Mouse (Mus musculus) liver, embryonic 15.5 days (tissue): ENCODE measurements around the gene Sema3g. TPM values are rescaled to one million over a fixed set of nuclear protein-coding genes. Genes with fewer than 3 reads are reported as not detected.

ENCODE experiments used
- ATAC-seq: fragments of 200-750 bp; cut with Nextera tagmentation; 2 replicates; pipeline ENCODE4 v1.8.0; 2017; ENCODE audit warnings: moderate number of reproducible peaks, mild to moderate bottlenecking, moderate library complexity; ENCODE audit not compliant: insufficient read depth
- H3K27ac ChIP-seq: fragments of 300-500 bp; sonication (generic); replicated peaks from 2 replicates; pipeline ENCODE4 v1.5.1; 2015; ENCODE audit warnings: mild to moderate bottlenecking, inconsistent platforms
- H3K27me3 ChIP-seq: fragments of 300-500 bp; sonication (generic); 2 replicates; pipeline ENCODE4 v1.6.1; 2015; ENCODE audit warnings: mild to moderate bottlenecking, inconsistent platforms
- H3K36me3 ChIP-seq: fragments of 300-500 bp; sonication (generic); replicated peaks from 2 replicates; pipeline ENCODE4 v1.6.1; 2015; ENCODE audit warnings: moderate library complexity, mild to moderate bottlenecking, inconsistent platforms
- H3K4me1 ChIP-seq: fragments of 300-500 bp; sonication (generic); replicated peaks from 2 replicates; pipeline ENCODE4 v1.6.1; 2015; ENCODE audit warnings: inconsistent platforms
- H3K4me2 ChIP-seq: fragments of 300-500 bp; sonication (generic); 2 replicates; pipeline ENCODE4 v1.6.1; 2015; ENCODE audit warnings: moderate library complexity, mild to moderate bottlenecking, inconsistent platforms
- H3K4me3 ChIP-seq: fragments of 300-500 bp; sonication (generic); replicated peaks from 2 replicates; pipeline ENCODE4 v1.5.1; 2015; ENCODE audit warnings: mild to moderate bottlenecking, inconsistent platforms
- H3K9ac ChIP-seq: fragments of 300-500 bp; sonication (generic); 2 replicates; pipeline ENCODE4 v1.6.1; 2015; ENCODE audit warnings: moderate library complexity, mild to moderate bottlenecking, inconsistent platforms
- H3K9me3 ChIP-seq: fragments of 300-500 bp; sonication (generic); replicated peaks from 2 replicates; pipeline ENCODE4 v1.6.1; 2016; ENCODE audit warnings: inconsistent platforms
- WGBS: fragments of 180-500 bp; shearing (Covaris S2); methylation state at CpG from one replicate; pipeline ENCODE4 v1.1.7; 2015; ENCODE audit warnings: mixed read lengths; ENCODE audit not compliant: insufficient replicate concordance; 5-methylcytosine and 5-hydroxymethylcytosine counted together
- polyA plus RNA-seq: library from polyadenylated mRNA; unstranded; fragments of >200 nt; fragmentation: Nextera tagmentation; extraction: Ambion mirVana; gene quantifications from 2 replicates; pipeline ENCODE4 v1.2.1, GENCODE M21; 2015

Gene Sema3g
- polyA plus RNA-seq, 1 experiment from 2014 or later: 0.03 TPM

DNA sequence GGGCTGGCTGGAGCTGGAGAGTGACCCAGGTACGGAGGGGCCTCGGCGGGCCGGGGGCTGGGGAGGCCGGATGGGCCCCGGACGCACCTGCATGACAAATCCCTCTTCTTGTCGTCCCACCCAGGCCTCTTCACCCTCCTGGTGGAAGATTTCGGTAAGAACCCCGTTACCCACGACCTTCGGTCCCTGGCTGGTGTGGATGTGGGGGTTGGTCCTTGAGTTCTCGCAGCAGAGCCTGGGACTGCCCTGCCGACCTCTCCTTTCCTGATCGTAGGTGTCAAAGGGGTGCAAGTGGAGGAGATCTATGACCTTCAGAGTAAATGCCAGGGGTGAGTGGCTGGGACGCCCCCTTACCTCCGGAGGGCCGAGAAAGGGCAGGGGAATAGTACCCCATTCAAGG is 34.0 kb downstream of the Sema3g start:
- peaks cover 40% of the 10 kb centered on the region for H3K36me3 ChIP-seq
- peak overlapping the region; percentile 96 for H3K9ac ChIP-seq
- H3K9me3 ChIP-seq: no peaks in the 10 kb centered on the region
- peak overlapping the region; percentile 79 for H3K27ac ChIP-seq
- H3K4me2 ChIP-seq: peak overlapping the region; percentile 82
- peak; percentile 10 for ATAC-seq
- H3K27me3 ChIP-seq: no peaks in the 10 kb centered on the region
- under 1% methylated on average over 18 of the region's 18 CpGs for WGBS
- peaks cover 23% of the 10 kb centered on the region for H3K4me1 ChIP-seq
- H3K4me3 ChIP-seq: peak overlapping the region; percentile 98

DNA sequence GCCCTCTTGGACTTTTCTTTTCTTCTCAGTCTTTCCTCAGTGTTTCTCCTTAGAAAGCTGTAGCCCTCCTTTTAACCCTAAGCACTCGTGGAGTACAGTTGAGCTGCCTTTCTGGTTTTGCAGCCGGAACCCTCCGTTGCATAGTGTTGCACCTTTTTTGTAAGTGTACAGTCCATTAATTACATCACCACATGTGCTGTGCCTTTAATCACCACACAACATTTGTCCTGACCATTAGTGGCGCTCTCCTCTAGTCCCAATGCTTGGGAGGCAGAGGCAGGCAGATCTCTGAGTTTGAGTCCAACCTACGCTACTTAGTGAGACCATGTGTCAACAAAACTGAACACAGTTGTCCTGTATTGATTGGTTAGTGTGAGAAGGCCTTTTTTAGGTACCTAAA is 34.4 kb downstream of the Sema3g start:
- Histone ChIP-seq H3K27me3 (no peaks in the 10 kb centered on the region), H3K27ac (peak overlapping the region; percentile 79), H3K4me3 (peak overlapping the region; percentile 98), H3K9me3 (no peaks in the 10 kb centered on the region), H3K9ac (peak overlapping the region; percentile 96), H3K36me3 (peaks cover 45% of the 10 kb centered on the region), H3K4me2 (peak overlapping the region; percentile 82), H3K4me1 (peaks cover 23% of the 10 kb centered on the region)
- 81% methylated on average over 5 of the region's 5 CpGs for WGBS
- no peak for ATAC-seq

DNA sequence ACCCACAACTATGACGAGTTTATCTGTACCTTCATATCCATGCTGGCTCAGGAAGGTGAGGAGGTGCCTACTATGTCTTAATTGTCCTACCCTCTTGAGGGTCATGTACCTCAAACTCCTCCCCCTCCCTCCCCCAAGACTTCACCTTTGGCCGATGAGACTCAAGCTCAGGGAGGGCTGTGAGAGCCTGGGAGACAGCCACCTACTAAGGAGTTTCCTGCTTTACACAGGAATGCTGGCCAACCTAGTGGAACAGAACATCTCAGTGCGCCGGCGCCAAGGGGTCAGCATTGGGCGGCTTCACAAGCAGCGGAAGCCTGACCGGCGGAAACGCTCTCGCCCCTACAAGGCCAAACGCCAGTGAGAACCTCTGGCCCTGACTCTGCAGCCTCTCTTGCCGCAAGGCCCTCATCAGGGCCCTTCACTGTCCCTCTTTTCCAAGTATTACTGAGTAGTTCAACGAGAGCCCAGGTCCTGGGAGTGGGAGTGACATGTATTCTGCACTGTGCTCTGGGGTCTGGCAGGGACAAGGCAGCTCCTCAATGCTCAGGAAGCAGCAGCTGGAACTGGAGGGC is 40.9 kb downstream of the Sema3g start:
- WGBS: 89% methylated on average over 14 of the region's 14 CpGs
- H3K27me3 ChIP-seq: no peaks in the 10 kb centered on the region
- peaks cover 83% of the 10 kb centered on the region for H3K36me3 ChIP-seq
- no peak overlapping the region for H3K4me3 ChIP-seq
- H3K9me3 ChIP-seq: no peaks in the 10 kb centered on the region
- no peak overlapping the region for H3K4me2 ChIP-seq
- H3K27ac ChIP-seq: peak overlapping the region; percentile 96
- peaks cover 40% of the 10 kb centered on the region for H3K4me1 ChIP-seq
- no peak overlapping the region for H3K9ac ChIP-seq
- ATAC-seq: no peak

- ATAC-seq: peak; percentile 96
- no peaks in the 10 kb centered on the region for H3K27me3 ChIP-seq
- no peaks in the 10 kb centered on the region for H3K9me3 ChIP-seq
- peak overlapping the region; percentile 96 for H3K27ac ChIP-seq
- H3K4me2 ChIP-seq: peak overlapping the region; percentile 63
- peaks cover 65% of the 10 kb centered on the region for H3K36me3 ChIP-seq
- peak overlapping the region; percentile 28; the same call in 1 of the 2 replicates for H3K9ac ChIP-seq
- H3K4me3 ChIP-seq: peak overlapping the region; percentile 15; the same call in 1 of the 2 replicates
- 14% methylated on average over 4 of the region's 4 CpGs for WGBS
- H3K4me1 ChIP-seq: peaks cover 40% of the 10 kb centered on the region
Measured at GRCm38 (mm10) chr14:31260374-31260773, 42.7 kb downstream of the Sema3g start.

GRCm38 (mm10) chr14:31260932-31261331 is 43.3 kb downstream of the Sema3g start:
- ATAC-seq: peak; percentile 74
- Histone ChIP-seq H3K4me2 (peak overlapping the region; percentile 63), H3K27me3 (no peaks in the 10 kb centered on the region), H3K9ac (peak overlapping the region; percentile 28; the same call in 1 of the 2 replicates), H3K4me3 (peak overlapping the region; percentile 15; the same call in 1 of the 2 replicates), H3K4me1 (peaks cover 40% of the 10 kb centered on the region), H3K27ac (peak overlapping the region; percentile 96), H3K9me3 (no peaks in the 10 kb centered on the region), H3K36me3 (peaks cover 59% of the 10 kb centered on the region)
- WGBS: 56% methylated on average over 9 of the region's 9 CpGs

DNA sequence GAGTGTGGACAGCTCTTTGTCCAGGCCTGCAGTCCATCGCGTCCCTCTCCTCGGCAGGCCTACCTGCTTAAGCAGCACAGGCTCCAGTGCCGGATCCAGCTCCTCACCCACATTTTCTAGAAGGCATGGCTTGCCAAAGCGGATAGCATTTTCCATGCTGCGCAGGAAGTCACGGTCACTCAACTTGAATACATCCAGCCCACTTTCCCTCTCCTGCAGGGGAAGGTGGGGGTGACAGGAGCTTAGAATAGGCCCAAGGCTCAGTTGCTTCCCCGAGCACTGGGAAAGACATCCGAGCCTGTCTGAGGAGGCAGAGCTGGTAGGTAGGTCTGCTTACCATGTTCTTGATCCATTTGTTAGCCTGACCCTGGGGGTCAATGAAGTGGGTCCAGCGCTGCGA is 50.0 kb downstream of the Sema3g start:
- Histone ChIP-seq H3K4me2 (no peak overlapping the region), H3K9me3 (no peaks in the 10 kb centered on the region), H3K4me3 (no peak overlapping the region), H3K27me3 (peaks cover 22% of the 10 kb centered on the region), H3K4me1 (peaks cover 10% of the 10 kb centered on the region), H3K27ac (no peak overlapping the region), H3K9ac (no peak overlapping the region), H3K36me3 (no peaks in the 10 kb centered on the region)
- 76% methylated on average over 11 of the region's 11 CpGs for WGBS
- no peak for ATAC-seq

DNA sequence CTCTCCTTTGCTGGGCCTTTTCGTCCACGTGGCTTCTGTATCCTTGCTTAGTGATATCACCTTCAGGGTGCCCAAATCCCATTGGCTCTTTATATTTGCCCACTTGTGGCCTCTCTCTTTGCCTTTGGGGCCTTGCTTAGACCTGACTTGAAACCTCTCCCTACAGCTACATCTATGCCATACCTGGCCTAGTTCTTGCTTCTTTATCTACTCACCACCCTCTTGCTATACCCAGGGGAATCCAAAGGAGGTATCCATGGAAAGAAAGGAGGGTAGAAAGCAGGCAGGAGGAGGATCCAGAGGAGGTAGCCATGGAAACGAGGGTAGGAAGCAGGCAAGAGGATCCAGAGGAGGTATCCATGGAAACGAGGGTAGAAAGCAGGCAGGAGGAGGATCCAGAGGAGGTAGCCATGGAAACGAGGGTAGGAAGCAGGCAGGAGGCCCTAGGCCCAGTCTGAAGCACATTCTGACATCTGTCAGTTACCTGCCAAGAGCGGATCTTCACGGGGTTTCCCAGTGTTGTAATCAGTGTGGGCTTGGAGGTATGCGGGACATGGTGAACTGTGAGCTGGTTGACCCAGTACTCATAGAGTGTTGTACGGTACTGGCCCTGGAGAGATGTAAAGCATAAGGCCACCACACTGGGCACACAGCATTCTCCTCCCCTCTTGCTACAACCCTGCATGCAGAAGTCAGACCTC is 50.8 kb downstream of the Sema3g start:
- no peaks in the 10 kb centered on the region for H3K36me3 ChIP-seq
- peaks cover 22% of the 10 kb centered on the region for H3K27me3 ChIP-seq
- H3K9me3 ChIP-seq: no peaks in the 10 kb centered on the region
- no peak overlapping the region for H3K4me2 ChIP-seq
- WGBS: 68% methylated on average over 9 of the region's 9 CpGs
- H3K9ac ChIP-seq: no peak overlapping the region
- H3K4me1 ChIP-seq: peaks cover 10% of the 10 kb centered on the region
- H3K27ac ChIP-seq: no peak overlapping the region
- ATAC-seq: no peak
- H3K4me3 ChIP-seq: no peak overlapping the region

GRCm38 (mm10) chr14:31269456-31270100 is 51.9 kb downstream of the Sema3g start:
- no peak overlapping the region for H3K9ac ChIP-seq
- peak overlapping the region; percentile 31; the same call in 1 of the 2 replicates for H3K4me3 ChIP-seq
- H3K9me3 ChIP-seq: no peaks in the 10 kb centered on the region
- H3K36me3 ChIP-seq: no peaks in the 10 kb centered on the region
- WGBS: 20% methylated on average over 28 of the region's 28 CpGs
- ATAC-seq: no peak
- H3K4me2 ChIP-seq: peak overlapping the region; percentile 61
- no peak overlapping the region for H3K27ac ChIP-seq
- H3K27me3 ChIP-seq: peaks cover 22% of the 10 kb centered on the region
- H3K4me1 ChIP-seq: peaks cover 10% of the 10 kb centered on the region

- Histone ChIP-seq H3K4me1 (peaks cover 10% of the 10 kb centered on the region), H3K9ac (no peak overlapping the region), H3K4me3 (no peak overlapping the region), H3K36me3 (no peaks in the 10 kb centered on the region), H3K27me3 (peaks cover 22% of the 10 kb centered on the region), H3K4me2 (no peak overlapping the region), H3K9me3 (no peaks in the 10 kb centered on the region), H3K27ac (no peak overlapping the region)
- 67% methylated on average over 6 of the region's 6 CpGs for WGBS
- ATAC-seq: no peak
Measured at GRCm38 (mm10) chr14:31271121-31271520, 53.5 kb downstream of the Sema3g start.

- no peak overlapping the region for H3K4me3 ChIP-seq
- H3K4me2 ChIP-seq: no peak overlapping the region
- 18% methylated on average over 7 of the region's 7 CpGs for WGBS
- no peaks in the 10 kb centered on the region for H3K9me3 ChIP-seq
- peaks cover 22% of the 10 kb centered on the region for H3K27me3 ChIP-seq
- no peak overlapping the region for H3K9ac ChIP-seq
- H3K4me1 ChIP-seq: peaks cover 10% of the 10 kb centered on the region
- ATAC-seq: 0 out of 2 replicates have a peak, but pooled peaks have one; percentile 46
- H3K36me3 ChIP-seq: no peaks in the 10 kb centered on the region
- H3K27ac ChIP-seq: no peak overlapping the region
Measured at GRCm38 (mm10) chr14:31272164-31272563, 54.5 kb downstream of the Sema3g start.
